Mouse (Mus musculus) right cerebral cortex, postnatal 14 days (tissue): ENCODE results near the gene Znhit3.
A peak's percentile ranks its signal among the peaks of the same experiment; 100 is the strongest.
"Not testable (repeated sequence)": the region's sequence is repeated elsewhere in the genome, so short reads cannot be mapped to it uniquely, and the experiment has no call there.

Experiments
- DNase-seq: peaks from one replicate; pipeline ENCODE4 v3.0.0; 2022

The Znhit3 gene

GRCm38 (mm10) chr11:84919951-84920350, 3.8 kb upstream of the Znhit3 start:
- DNase-seq, result no peak

GRCm38 (mm10) chr11:84919276-84919675, 3.1 kb upstream of the Znhit3 start:
- DNase-seq, result peak; percentile 36

GRCm38 (mm10) chr11:84918425-84918824, 2.3 kb upstream of the Znhit3 start:
- peak; percentile 95 for DNase-seq

- DNase-seq, result no peak
These were observed 636 bp upstream of the Znhit3 start for GRCm38 (mm10) chr11:84916703-84917300.

GRCm38 (mm10) chr11:84914673-84915072, 1.5 kb downstream of the Znhit3 start:
- DNase-seq, result no peak

- no peak for DNase-seq
These were observed 5.8 kb downstream of the Znhit3 start for GRCm38 (mm10) chr11:84910411-84910810.

GRCm38 (mm10) chr11:84908480-84908879, 7.7 kb downstream of the Znhit3 start:
- no peak for DNase-seq

- DNase-seq, result no peak
These were observed 9.1 kb downstream of the Znhit3 start for GRCm38 (mm10) chr11:84907081-84907480.

GRCm38 (mm10) chr11:84904597-84905144, 11.5 kb downstream of the Znhit3 start:
- no peak for DNase-seq

GRCm38 (mm10) chr11:84893113-84893512, 23.1 kb downstream of the Znhit3 start:
- DNase-seq, result no peak

GRCm38 (mm10) chr11:84891705-84892104, 24.5 kb downstream of the Znhit3 start:
- DNase-seq, result no peak

- no peak for DNase-seq
These were observed 26.7 kb downstream of the Znhit3 start for GRCm38 (mm10) chr11:84889492-84889891.

- DNase-seq, result no peak
These were observed 28.1 kb downstream of the Znhit3 start for GRCm38 (mm10) chr11:84888025-84888424.

GRCm38 (mm10) chr11:84886767-84887511, 29.2 kb downstream of the Znhit3 start:
- no peak for DNase-seq

- DNase-seq, result no peak
These were observed 29.9 kb downstream of the Znhit3 start for GRCm38 (mm10) chr11:84886236-84886635.

GRCm38 (mm10) chr11:84885238-84885637, 30.9 kb downstream of the Znhit3 start:
- DNase-seq, result no peak

GRCm38 (mm10) chr11:84882346-84882745, 33.8 kb downstream of the Znhit3 start:
- DNase-seq, result no peak

- DNase-seq, result no peak
These were observed 35.2 kb downstream of the Znhit3 start for GRCm38 (mm10) chr11:84880971-84881370.

- peak; percentile 46 for DNase-seq
These were observed 35.7 kb downstream of the Znhit3 start for GRCm38 (mm10) chr11:84880465-84880961.

- DNase-seq, result peak; percentile 76
These were observed 36.2 kb downstream of the Znhit3 start, which contains the start of the genes Myo19 and Pigw for GRCm38 (mm10) chr11:84879772-84880464. Gene Myo19 (plus strand): TSS chr11:84880148. Gene Pigw (minus strand): TSS chr11:84880285.

GRCm38 (mm10) chr11:84879007-84879771, 37.0 kb downstream of the Znhit3 start:
- no peak for DNase-seq

GRCm38 (mm10) chr11:84876020-84876419, 40.1 kb downstream of the Znhit3 start:
- not testable (repeated sequence) for DNase-seq
